Mouse (Mus musculus) neural tube, embryonic 15.5 days (tissue): Measurements from ENCODE around the gene Cyth2. TPM values are rescaled to one million over a fixed set of nuclear protein-coding genes. Genes with fewer than 3 reads are reported as not detected.

Experiments
- ATAC-seq: fragments of 200-750 bp; cut with Nextera tagmentation; 2 replicates; pipeline ENCODE4 v1.8.0; 2017; ENCODE audit warnings: mild to moderate bottlenecking, moderate TSS enrichment, moderate library complexity; ENCODE audit not compliant: low FRiP score
- H3K27ac ChIP-seq: fragments of 300-500 bp; sonication (generic); replicated peaks from 2 replicates; pipeline ENCODE4 v1.5.1; 2015; ENCODE audit warnings: mild to moderate bottlenecking, inconsistent platforms
- H3K27me3 ChIP-seq: fragments of 300-500 bp; sonication (generic); replicated peaks from 2 replicates; pipeline ENCODE4 v1.6.1; 2015; ENCODE audit warnings: inconsistent platforms
- H3K36me3 ChIP-seq: fragments of 300-500 bp; sonication (generic); 2 replicates; pipeline ENCODE4 v1.6.1; 2015; ENCODE audit warnings: inconsistent platforms
- H3K4me1 ChIP-seq: fragments of 300-500 bp; sonication (generic); 2 replicates; pipeline ENCODE4 v1.6.1; 2015; ENCODE audit warnings: inconsistent platforms
- H3K4me2 ChIP-seq: fragments of 300-500 bp; sonication (generic); 2 replicates; pipeline ENCODE4 v1.6.1; 2015; ENCODE audit warnings: inconsistent platforms, mild to moderate bottlenecking, moderate library complexity
- H3K4me3 ChIP-seq: fragments of 300-500 bp; sonication (generic); replicated peaks from 2 replicates; pipeline ENCODE4 v1.5.1; 2015; ENCODE audit warnings: mild to moderate bottlenecking, inconsistent platforms
- H3K9ac ChIP-seq: fragments of 300-500 bp; sonication (generic); replicated peaks from 2 replicates; pipeline ENCODE4 v1.6.1; 2015; ENCODE audit warnings: mild to moderate bottlenecking, inconsistent platforms
- H3K9me3 ChIP-seq: fragments of 300-500 bp; sonication (generic); replicated peaks from 2 replicates; pipeline ENCODE4 v1.6.1; 2016; ENCODE audit warnings: inconsistent platforms
- WGBS: fragments of 180-500 bp; shearing (Covaris S2); methylation state at CpG from one replicate; pipeline ENCODE4 v1.1.7; 2015; ENCODE audit warnings: mixed read lengths; 5-methylcytosine and 5-hydroxymethylcytosine counted together
- polyA plus RNA-seq: library from polyadenylated mRNA; unstranded; fragments of >200 nt; fragmentation: Nextera tagmentation; extraction: Ambion mirVana; gene quantifications from 2 replicates; pipeline ENCODE4 v1.2.1, GENCODE M21; 2015

Cyth2 gene
- polyA plus RNA-seq, 1 experiment from 2014 or later: 253 TPM

GRCm38 (mm10) chr7:45809276-45810075, 4.9 kb downstream of the Cyth2 start:
- Histone ChIP-seq H3K4me2 (no peak overlapping the region), H3K9me3 (no peaks in the 10 kb centered on the region), H3K27me3 (no peaks in the 10 kb centered on the region), H3K4me1 (peaks cover 38% of the 10 kb centered on the region), H3K4me3 (no peak overlapping the region), H3K9ac (no peak overlapping the region), H3K27ac (0 out of 2 replicates have a peak overlapping the region, but pooled peaks have one; percentile 7), H3K36me3 (peaks cover 60% of the 10 kb centered on the region)
- WGBS: 85% methylated on average over 14 of the region's 14 CpGs
- no peak for ATAC-seq

- Histone ChIP-seq H3K9me3 (no peaks in the 10 kb centered on the region), H3K4me2 (no peak overlapping the region), H3K4me3 (no peak overlapping the region), H3K9ac (no peak overlapping the region), H3K36me3 (peaks cover 68% of the 10 kb centered on the region), H3K27ac (peak overlapping the region; percentile 25; the same call in 1 of the 2 replicates), H3K4me1 (peaks cover 38% of the 10 kb centered on the region), H3K27me3 (no peaks in the 10 kb centered on the region)
- 47% methylated on average over 9 of the region's 11 CpGs for whole genome bisulfite sequencing
- no peak for ATAC-seq
Observed at GRCm38 (mm10) chr7:45808471-45808870, 5.9 kb downstream of the Cyth2 start.

GRCm38 (mm10) chr7:45805941-45806340, 8.4 kb downstream of the Cyth2 start:
- H3K27ac ChIP-seq: peak overlapping the region; percentile 48
- peaks cover 19% of the 10 kb centered on the region; the same call in 1 of the 2 replicates for H3K4me1 ChIP-seq
- ATAC-seq: no peak
- H3K36me3 ChIP-seq: peaks cover 71% of the 10 kb centered on the region
- WGBS: 62% methylated on average over 5 of the region's 5 CpGs
- no peak overlapping the region for H3K4me3 ChIP-seq
- no peaks in the 10 kb centered on the region for H3K27me3 ChIP-seq
- no peak overlapping the region for H3K9ac ChIP-seq
- H3K9me3 ChIP-seq: no peaks in the 10 kb centered on the region
- H3K4me2 ChIP-seq: no peak overlapping the region

GRCm38 (mm10) chr7:45802551-45802950, 11.8 kb downstream of the Cyth2 start:
- peaks cover 31% of the 10 kb centered on the region for H3K4me1 ChIP-seq
- peaks cover 47% of the 10 kb centered on the region for H3K36me3 ChIP-seq
- H3K4me3 ChIP-seq: no peak overlapping the region
- H3K27me3 ChIP-seq: no peaks in the 10 kb centered on the region; the same call in 1 of the 2 replicates
- no peak for ATAC-seq
- H3K4me2 ChIP-seq: no peak overlapping the region
- no peak overlapping the region for H3K27ac ChIP-seq
- WGBS: 87% methylated on average over 6 of the region's 6 CpGs
- no peaks in the 10 kb centered on the region for H3K9me3 ChIP-seq
- no peak overlapping the region for H3K9ac ChIP-seq

GRCm38 (mm10) chr7:45801348-45801747, 13.0 kb downstream of the Cyth2 start:
- Histone ChIP-seq H3K9me3 (no peaks in the 10 kb centered on the region), H3K9ac (no peak overlapping the region), H3K4me2 (peak overlapping the region; percentile 1; the same call in 1 of the 2 replicates), H3K36me3 (peaks cover 43% of the 10 kb centered on the region), H3K27me3 (no peaks in the 10 kb centered on the region; the same call in 1 of the 2 replicates), H3K4me3 (no peak overlapping the region), H3K4me1 (peaks cover 34% of the 10 kb centered on the region), H3K27ac (no peak overlapping the region)
- 3% methylated on average over 12 of the region's 12 CpGs for WGBS
- ATAC-seq: peak; percentile 67

- H3K27ac ChIP-seq: no peak overlapping the region
- 25% methylated on average over 24 of the region's 25 CpGs for WGBS
- no peak overlapping the region for H3K9ac ChIP-seq
- H3K4me2 ChIP-seq: peak overlapping the region; percentile 15; the same call in 1 of the 2 replicates
- H3K4me1 ChIP-seq: peaks cover 31% of the 10 kb centered on the region
- no peak for ATAC-seq
- H3K4me3 ChIP-seq: no peak overlapping the region; the same call in 1 of the 2 replicates
- H3K27me3 ChIP-seq: no peaks in the 10 kb centered on the region; the same call in 1 of the 2 replicates
- H3K9me3 ChIP-seq: no peaks in the 10 kb centered on the region
- H3K36me3 ChIP-seq: peaks cover 49% of the 10 kb centered on the region
Observed at GRCm38 (mm10) chr7:45800546-45801204, 13.7 kb downstream of the Cyth2 start.

- no peak for ATAC-seq
- H3K36me3 ChIP-seq: peaks cover 56% of the 10 kb centered on the region
- 39% methylated on average over 7 of the region's 7 CpGs for WGBS
Observed at GRCm38 (mm10) chr7:45800001-45800400, 14.4 kb downstream of the Cyth2 start.

GRCm38 (mm10) chr7:45798931-45799330, 15.4 kb downstream of the Cyth2 start:
- Histone ChIP-seq H3K4me3 (no peak overlapping the region), H3K9ac (no peak overlapping the region), H3K4me1 (peaks cover 31% of the 10 kb centered on the region), H3K4me2 (peak overlapping the region; percentile 54; the same call in 1 of the 2 replicates), H3K36me3 (peaks cover 61% of the 10 kb centered on the region), H3K27me3 (peaks cover 8% of the 10 kb centered on the region), H3K9me3 (no peaks in the 10 kb centered on the region), H3K27ac (no peak overlapping the region)
- 52% methylated on average over 7 of the region's 7 CpGs for WGBS
- no peak for ATAC-seq

More at GRCm38 (mm10) chr7:45800001-45800400, 14.4 kb downstream of the Cyth2 start:
- Histone ChIP-seq H3K9me3 (no peaks in the 10 kb centered on the region), H3K9ac (no peak overlapping the region), H3K4me3 (no peak overlapping the region), H3K4me2 (no peak overlapping the region), H3K27ac (no peak overlapping the region), H3K27me3 (peaks cover 3% of the 10 kb centered on the region), H3K4me1 (peaks cover 31% of the 10 kb centered on the region)

- 6% methylated on average over 19 of the region's 19 CpGs for WGBS
- Histone ChIP-seq H3K27ac (no peak overlapping the region), H3K4me2 (peak overlapping the region; percentile 54), H3K27me3 (peaks cover 8% of the 10 kb centered on the region), H3K9ac (peak overlapping the region; percentile 31; the same call in 1 of the 2 replicates), H3K9me3 (no peaks in the 10 kb centered on the region), H3K4me3 (peak overlapping the region; percentile 21), H3K4me1 (peaks cover 31% of the 10 kb centered on the region), H3K36me3 (peaks cover 63% of the 10 kb centered on the region)
- ATAC-seq: no peak
Observed at GRCm38 (mm10) chr7:45798511-45798836, 15.9 kb downstream of the Cyth2 start.

- H3K9ac ChIP-seq: peak overlapping the region; percentile 31; the same call in 1 of the 2 replicates
- peaks cover 8% of the 10 kb centered on the region for H3K27me3 ChIP-seq
- peak overlapping the region; percentile 54 for H3K4me2 ChIP-seq
- ATAC-seq: no peak
- peaks cover 64% of the 10 kb centered on the region for H3K36me3 ChIP-seq
- WGBS: 3% methylated on average over 58 of the region's 60 CpGs
- no peaks in the 10 kb centered on the region for H3K9me3 ChIP-seq
- no peak overlapping the region for H3K27ac ChIP-seq
- peak overlapping the region; percentile 21 for H3K4me3 ChIP-seq
- H3K4me1 ChIP-seq: peaks cover 31% of the 10 kb centered on the region
Observed at GRCm38 (mm10) chr7:45797661-45798510, 16.5 kb downstream of the Cyth2 start.

- 47% methylated on average over 6 of the region's 6 CpGs for WGBS
- H3K27ac ChIP-seq: no peak overlapping the region
- H3K4me2 ChIP-seq: peak overlapping the region; percentile 54
- H3K4me1 ChIP-seq: peaks cover 31% of the 10 kb centered on the region
- peaks cover 64% of the 10 kb centered on the region for H3K36me3 ChIP-seq
- H3K27me3 ChIP-seq: peaks cover 8% of the 10 kb centered on the region
- no peaks in the 10 kb centered on the region for H3K9me3 ChIP-seq
- ATAC-seq: no peak
- H3K4me3 ChIP-seq: no peak overlapping the region
- H3K9ac ChIP-seq: 0 out of 2 replicates have a peak overlapping the region, but pooled peaks have one; percentile 31
Observed at GRCm38 (mm10) chr7:45796950-45797349, 17.4 kb downstream of the Cyth2 start.
